Mouse (Mus musculus) heart, adult 2 months (tissue): Measurements from ENCODE around the gene Oit3.

Source experiments
- CTCF ChIP-seq: fragments of 200-600 bp; IDR thresholded peaks from 2 replicates; pipeline ENCODE4 v1.8.1; 2022; ENCODE audit warnings: antibody characterized with exemption, mild to moderate bottlenecking, moderate library complexity
- EP300 ChIP-seq: fragments of 200-500 bp; IDR thresholded peaks from 2 replicates; pipeline ENCODE4 v1.6.1; 2011; ENCODE audit warnings: low read depth, low read length, control low read depth; ENCODE audit not compliant: insufficient read depth
- POLR2A ChIP-seq: fragments of 200-500 bp; IDR thresholded peaks from 2 replicates; pipeline ENCODE4 v1.6.1; 2011; ENCODE audit warnings: mild to moderate bottlenecking, low read depth, low read length, control low read depth; ENCODE audit not compliant: insufficient read depth

DNA sequence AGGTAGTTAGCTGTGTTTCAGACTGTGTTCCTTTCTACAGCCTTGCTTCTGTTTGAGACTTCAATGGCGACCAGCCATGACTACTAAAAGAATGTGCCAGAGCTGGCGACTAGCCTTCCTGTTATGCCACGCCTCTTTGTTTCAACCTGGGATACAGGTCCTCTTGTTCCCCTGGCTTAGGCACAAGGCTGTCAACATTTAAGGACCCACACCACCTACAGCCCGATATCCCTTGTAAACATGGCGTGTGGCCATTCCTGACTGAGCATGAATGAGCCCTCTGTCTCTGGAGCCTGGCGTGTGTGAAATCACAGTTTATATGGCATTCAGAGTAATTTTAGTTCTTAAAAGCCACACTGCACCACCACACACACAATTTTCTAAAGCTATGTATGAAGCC lies 20.7 kb upstream of the Oit3 start:
- no peak for TF ChIP-seq CTCF
- no peak for TF ChIP-seq EP300
- no peak for TF ChIP-seq POLR2A
